Mouse (Mus musculus): ENCODE data around the gene Il15ra. TPM values are rescaled to one million over a fixed set of nuclear protein-coding genes. Genes with fewer than 3 reads are reported as not detected.
A peak's percentile ranks its signal among the peaks of the same experiment; 100 is the strongest.

Il15ra gene
- polyA plus RNA-seq, 1 experiment from 2014 or later = 1.4 TPM

DNA sequence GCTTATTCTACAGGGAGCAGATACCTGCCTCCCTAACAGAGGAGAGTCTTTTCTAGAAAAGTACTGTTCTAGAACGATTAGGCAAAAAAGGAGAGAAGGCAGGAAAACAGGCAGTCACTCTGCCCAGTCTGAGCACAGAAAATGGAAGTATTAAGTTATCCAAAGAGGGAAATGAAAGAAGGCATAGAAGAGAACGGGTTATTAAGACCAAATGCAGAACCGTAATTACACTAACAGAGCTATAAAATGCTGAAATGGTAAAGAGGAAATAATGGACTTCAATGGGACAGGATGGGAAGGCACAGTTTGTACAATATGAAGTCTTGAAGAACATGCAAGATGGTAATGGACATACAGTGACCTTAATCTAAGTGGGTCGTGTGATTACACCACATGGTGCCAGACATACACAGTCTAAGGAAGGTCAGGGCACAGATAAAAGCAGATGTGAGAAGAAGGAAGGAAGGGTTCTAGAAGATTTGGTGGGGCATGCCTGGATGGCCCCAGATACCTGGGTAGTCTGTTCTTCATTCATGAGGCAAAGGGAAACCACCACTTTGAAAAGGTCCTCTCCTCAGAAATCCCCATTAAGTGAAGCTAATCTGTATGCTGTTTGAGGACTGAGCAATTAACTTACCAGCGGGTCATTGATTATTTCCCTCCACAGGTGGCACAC, 61.5 kb downstream of the Il15ra start:
- Histone ChIP-seq H3K9me3 (no peaks in the 10 kb centered on the region), H3K4me1 (replicated peaks) (no peaks in the 10 kb centered on the region), H3K9ac (no peak overlapping the region), H3K4me3 (no peak overlapping the region), H3K4me2 (no peak overlapping the region), H3K27ac (replicated peaks) (no peak overlapping the region), H3K27me3 (no peaks in the 10 kb centered on the region), H3K36me3 (peaks cover 65% of the 10 kb centered on the region)
- 82% methylated on average over 5 of the region's 5 CpGs for WGBS
- ATAC-seq (ENCODE audit: low FRiP score, low read depth) = 0 out of 2 replicates have a peak, but pooled peaks have one; percentile 7

DNA sequence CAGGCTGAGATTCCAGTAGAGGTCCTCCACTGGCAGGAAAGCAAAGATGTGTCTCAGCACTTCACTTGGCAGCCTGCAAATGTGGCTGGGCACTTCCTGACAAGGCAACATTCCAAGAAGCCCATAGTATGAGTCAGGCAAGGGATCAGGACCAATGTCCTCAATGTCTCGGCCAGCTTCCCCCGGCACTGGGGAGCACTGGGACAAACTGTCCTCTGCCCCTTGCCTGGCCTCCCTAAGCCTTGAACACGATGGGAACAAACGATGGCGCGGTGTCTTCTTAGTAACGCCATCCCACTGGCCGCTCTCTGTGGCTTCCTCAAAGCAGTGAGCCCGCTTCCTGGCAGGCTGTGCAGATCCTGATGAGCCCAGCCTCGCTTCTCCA, 62.1 kb downstream of the Il15ra start:
- peaks cover 60% of the 10 kb centered on the region for H3K36me3 ChIP-seq
- ATAC-seq (ENCODE audit: low FRiP score, low read depth) = 0 out of 2 replicates have a peak, but pooled peaks have one; percentile 21

DNA sequence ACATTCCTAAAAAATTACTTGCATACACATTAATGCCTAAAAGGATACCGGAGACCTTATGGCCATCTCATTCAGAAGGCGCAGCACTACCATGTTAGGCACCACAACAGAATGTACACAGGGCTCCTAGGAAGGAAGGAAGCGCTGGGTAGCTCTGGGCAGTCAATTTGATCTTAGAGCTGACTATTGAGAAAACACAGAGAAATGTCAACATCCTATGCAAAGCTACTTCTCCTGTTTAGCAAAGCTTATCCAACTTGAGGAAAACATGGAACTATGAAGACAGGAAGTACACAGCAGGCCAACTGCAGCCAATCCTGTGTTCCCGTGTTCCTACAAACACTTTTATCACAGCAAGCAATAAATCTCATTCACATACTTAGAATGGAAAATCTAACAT, 66.6 kb downstream of the Il15ra start:
- H3K9ac ChIP-seq = no peak overlapping the region
- ATAC-seq (ENCODE audit: low FRiP score, low read depth) = no peak

More for the DNA sequence above, 62.1 kb downstream of the Il15ra start:
- Histone ChIP-seq H3K9ac (no peak overlapping the region), H3K27ac (replicated peaks) (no peak overlapping the region), H3K4me1 (replicated peaks) (no peaks in the 10 kb centered on the region), H3K4me2 (no peak overlapping the region), H3K4me3 (no peak overlapping the region), H3K9me3 (no peaks in the 10 kb centered on the region), H3K27me3 (no peaks in the 10 kb centered on the region)
- 86% methylated on average over 10 of the region's 10 CpGs for WGBS

DNA sequence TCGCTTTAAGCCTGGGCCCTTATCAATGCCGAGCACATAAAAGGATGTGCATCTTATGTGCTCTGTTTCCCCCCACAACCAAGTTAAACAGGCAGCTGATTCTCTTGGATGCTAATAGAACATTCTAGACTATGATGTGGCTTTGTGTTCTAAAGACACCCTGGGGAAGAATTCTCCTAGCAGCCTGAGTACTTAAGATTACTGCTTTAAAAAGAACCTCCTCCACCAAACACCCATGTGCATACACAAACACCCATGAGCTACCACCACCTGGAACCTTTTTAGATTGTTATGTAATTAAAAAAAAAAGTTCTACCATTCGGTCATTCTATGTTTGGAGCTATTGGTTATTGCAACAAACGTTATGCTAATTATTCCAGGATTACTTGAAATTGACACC, 67.3 kb downstream of the Il15ra start:
- no peak overlapping the region for H3K4me2 ChIP-seq
- no peak overlapping the region for H3K9ac ChIP-seq
- H3K27ac ChIP-seq (replicated peaks) = no peak overlapping the region
- H3K4me1 ChIP-seq (replicated peaks) = peaks cover 27% of the 10 kb centered on the region
- no peaks in the 10 kb centered on the region for H3K27me3 ChIP-seq
- WGBS = 89% methylated on average over 4 of the region's 4 CpGs
- H3K9me3 ChIP-seq = no peaks in the 10 kb centered on the region
- ATAC-seq (ENCODE audit: low FRiP score, low read depth) = no peak
- H3K4me3 ChIP-seq = no peak overlapping the region
- peaks cover 14% of the 10 kb centered on the region for H3K36me3 ChIP-seq

More for the DNA sequence above, 66.6 kb downstream of the Il15ra start:
- no peaks in the 10 kb centered on the region for H3K9me3 ChIP-seq
- H3K36me3 ChIP-seq = peaks cover 21% of the 10 kb centered on the region
- no peak overlapping the region for H3K4me3 ChIP-seq
- no peaks in the 10 kb centered on the region for H3K27me3 ChIP-seq
- H3K4me2 ChIP-seq = no peak overlapping the region
- 91% methylated on average over 4 of the region's 4 CpGs for WGBS
- no peak overlapping the region for H3K27ac ChIP-seq (replicated peaks)
- peaks cover 25% of the 10 kb centered on the region for H3K4me1 ChIP-seq (replicated peaks)

DNA sequence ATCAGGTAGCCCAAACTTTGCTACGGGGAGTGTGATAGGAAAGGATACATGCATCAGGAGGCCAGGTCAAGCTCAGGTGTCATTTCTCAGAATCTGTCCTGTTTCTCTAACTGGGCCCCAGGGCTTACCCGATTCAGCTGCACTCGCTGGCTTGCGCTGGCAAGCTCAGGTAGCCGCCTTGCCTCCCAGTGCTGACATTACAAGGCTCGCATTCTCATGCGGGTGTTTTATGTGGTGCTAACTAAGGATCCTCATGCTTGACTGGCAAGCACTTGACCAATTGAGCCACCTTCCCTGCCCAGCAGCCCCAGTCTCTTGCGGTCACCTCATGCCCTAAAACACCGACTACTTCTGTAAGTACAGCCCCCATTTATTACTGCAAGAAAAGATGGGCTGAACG, 69.3 kb downstream of the Il15ra start:
- Histone ChIP-seq H3K27ac (replicated peaks) (no peak overlapping the region), H3K36me3 (0 out of 2 replicates have a peak, but pooled peaks cover 4% of the 10 kb centered on the region), H3K9ac (no peak overlapping the region), H3K4me2 (no peak overlapping the region), H3K9me3 (no peaks in the 10 kb centered on the region), H3K4me3 (no peak overlapping the region), H3K27me3 (no peaks in the 10 kb centered on the region), H3K4me1 (replicated peaks) (peaks cover 33% of the 10 kb centered on the region)
- no peak for ATAC-seq (ENCODE audit: low FRiP score, low read depth)
- 89% methylated on average over 10 of the region's 10 CpGs for WGBS

DNA sequence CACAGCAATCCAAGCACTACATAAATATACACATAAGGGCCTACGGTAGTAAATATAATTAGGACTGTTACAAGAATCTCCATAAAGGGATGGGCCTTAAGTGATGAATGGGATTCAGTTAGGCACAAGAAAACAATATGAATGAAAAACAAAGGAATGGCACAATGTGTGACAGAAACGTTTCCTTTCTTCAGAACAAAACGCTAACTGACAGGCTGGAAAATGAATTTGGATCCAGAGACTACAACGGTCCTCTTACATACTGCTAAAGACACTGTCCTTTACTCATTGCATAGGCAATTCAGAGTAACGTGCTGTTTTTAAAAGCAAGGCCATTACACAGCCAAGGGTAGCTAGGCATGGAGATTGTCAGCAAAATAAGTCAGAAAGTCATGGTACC, 70.0 kb downstream of the Il15ra start:
- Histone ChIP-seq H3K27me3 (no peaks in the 10 kb centered on the region), H3K27ac (replicated peaks) (no peak overlapping the region), H3K36me3 (0 out of 2 replicates have a peak, but pooled peaks cover under 1% of the 10 kb centered on the region), H3K9me3 (no peaks in the 10 kb centered on the region), H3K4me2 (no peak overlapping the region), H3K4me1 (replicated peaks) (peaks cover 40% of the 10 kb centered on the region), H3K9ac (no peak overlapping the region), H3K4me3 (no peak overlapping the region)
- no peak for ATAC-seq (ENCODE audit: low FRiP score, low read depth)
- 65% methylated on average over 5 of the region's 5 CpGs for WGBS

DNA sequence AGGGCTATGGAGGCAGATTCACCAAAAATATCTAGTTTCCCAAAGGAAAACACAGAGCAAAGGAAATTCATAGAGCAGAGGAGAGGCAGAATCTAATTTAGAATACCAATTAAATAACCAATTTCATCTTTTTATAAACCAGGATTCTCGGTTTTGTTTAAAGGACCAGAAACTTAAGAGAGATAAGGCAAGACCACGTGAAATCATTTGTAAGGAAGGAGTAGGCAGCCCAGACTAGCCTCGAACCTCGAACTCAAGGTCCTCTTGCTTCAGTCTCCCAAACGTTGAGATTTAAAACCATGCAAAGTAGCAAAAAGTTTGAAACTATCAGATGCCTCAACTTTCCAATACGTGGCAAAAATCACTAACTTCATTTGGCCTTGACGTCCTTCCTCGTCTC, 71.3 kb downstream of the Il15ra start:
- WGBS = 57% methylated on average over 8 of the region's 8 CpGs
- H3K4me1 ChIP-seq (replicated peaks) = peaks cover 44% of the 10 kb centered on the region
- H3K27ac ChIP-seq (replicated peaks) = peak overlapping the region; percentile 93; the same call in 1 of the 2 replicates

DNA sequence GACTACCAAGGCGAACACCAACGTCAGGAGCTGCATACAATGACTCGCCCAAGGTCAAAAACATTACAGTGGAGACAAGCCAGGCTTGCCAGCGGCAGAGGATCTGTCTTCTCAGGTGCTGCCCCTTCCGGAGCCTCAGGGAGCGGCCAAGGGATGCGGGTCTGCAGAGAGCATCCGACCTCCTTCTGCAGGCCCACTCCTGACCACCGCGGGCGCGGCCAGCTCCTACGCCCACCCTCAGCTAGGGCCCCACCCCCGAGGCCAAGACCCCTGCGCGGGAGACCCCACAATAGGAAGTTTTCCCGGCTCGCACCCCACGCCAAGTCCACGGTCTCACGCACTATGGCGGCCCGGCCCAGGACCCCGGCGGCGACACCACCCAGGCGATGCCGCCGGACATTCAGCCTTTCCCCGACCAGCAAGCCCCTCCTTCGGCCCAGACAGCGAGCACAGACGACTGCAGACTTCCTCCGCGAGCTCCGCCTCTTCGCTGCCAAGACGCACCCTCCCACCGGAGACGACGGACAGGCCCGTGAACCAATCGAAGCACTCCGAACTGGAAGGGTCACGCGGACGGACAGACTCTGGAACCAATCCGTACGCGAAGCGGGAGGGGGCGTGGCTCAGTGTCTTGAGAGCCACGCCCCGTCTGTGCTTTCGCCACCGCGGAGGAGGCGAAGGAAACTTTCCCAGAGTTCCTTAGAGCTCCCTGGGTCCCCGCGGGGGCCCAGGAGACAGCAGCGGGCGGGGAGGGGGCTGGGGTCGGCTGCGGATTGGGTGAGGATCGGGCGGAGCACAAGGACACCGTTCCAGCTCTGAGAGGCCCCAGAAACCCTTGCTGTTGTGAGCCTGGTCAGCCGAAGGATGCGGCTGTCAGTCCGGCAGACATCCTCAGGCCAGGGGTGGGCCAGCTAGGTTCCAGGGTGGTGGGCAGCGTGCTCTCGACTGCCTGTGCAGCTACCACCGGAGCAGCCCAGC, 72.3 kb downstream of the Il15ra start, which contains the start of the genes Fbh1 and Ankrd16:
Gene Fbh1, minus strand, starts transcription at position 492 of the 978 bp plus-strand sequence.
Gene Ankrd16, plus strand, starts transcription at position 786 of the 978 bp plus-strand sequence.
- H3K4me1 ChIP-seq (replicated peaks) = peaks cover 44% of the 10 kb centered on the region
- peak; percentile 97 for ATAC-seq (ENCODE audit: low FRiP score, low read depth)
- no peaks in the 10 kb centered on the region for H3K27me3 ChIP-seq
- H3K9ac ChIP-seq = peak within 1 kb of the TSS; percentile 93
- peak within 1 kb of the TSS; percentile 86 for H3K4me3 ChIP-seq
- H3K4me2 ChIP-seq = peak within 1 kb of the TSS; percentile 84
- WGBS = under 1% methylated on average over 69 of the region's 73 CpGs
- H3K36me3 ChIP-seq = peaks cover 22% of the 10 kb centered on the region
- no peaks in the 10 kb centered on the region for H3K9me3 ChIP-seq
- H3K27ac ChIP-seq (replicated peaks) = peak within 1 kb of the TSS; percentile 98

More for the DNA sequence above, 71.3 kb downstream of the Il15ra start:
- peaks cover 13% of the 10 kb centered on the region for H3K36me3 ChIP-seq
- no peaks in the 10 kb centered on the region for H3K27me3 ChIP-seq
- H3K4me2 ChIP-seq = peak overlapping the region; percentile 67
- no peaks in the 10 kb centered on the region for H3K9me3 ChIP-seq
- ATAC-seq (ENCODE audit: low FRiP score, low read depth) = no peak
- peak overlapping the region; percentile 86 for H3K4me3 ChIP-seq
- peak overlapping the region; percentile 85 for H3K9ac ChIP-seq

DNA sequence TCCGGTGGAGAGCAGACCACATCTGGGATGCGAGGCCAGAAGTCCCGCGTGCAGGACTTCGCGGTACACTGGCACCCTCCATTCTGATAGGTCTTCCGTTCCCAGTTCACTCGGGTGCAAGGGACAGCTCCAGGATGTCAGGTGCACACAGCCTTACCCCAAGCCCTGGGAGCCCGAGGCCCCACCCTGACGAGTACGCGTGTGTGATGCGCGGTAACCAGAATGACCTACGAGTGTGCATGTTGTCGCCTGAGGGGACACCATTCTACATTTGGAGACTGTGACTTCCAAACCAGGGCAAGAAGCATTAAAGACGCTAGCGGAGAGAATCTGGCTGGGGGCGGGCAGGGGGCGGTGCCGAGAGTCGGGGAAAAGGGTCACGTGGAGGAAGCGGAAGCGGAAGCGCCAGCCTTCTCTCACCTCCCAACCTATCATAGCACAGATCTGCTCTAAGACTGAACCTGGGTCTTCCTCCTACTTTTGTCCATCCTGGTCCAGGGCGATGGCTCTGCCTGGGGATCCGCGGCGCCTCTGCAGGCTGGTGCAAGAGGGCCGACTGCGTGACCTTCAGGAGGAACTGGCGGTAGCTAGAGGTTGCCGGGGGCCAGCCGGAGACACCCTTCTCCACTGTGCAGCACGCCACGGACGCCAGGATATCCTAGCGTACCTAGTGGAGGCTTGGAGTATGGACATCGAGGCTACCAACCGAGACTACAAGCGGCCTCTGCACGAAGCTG, 73.2 kb downstream of the Il15ra start:
- Histone ChIP-seq H3K4me2 (peak overlapping the region; percentile 84), H3K4me3 (peak overlapping the region; percentile 86), H3K27ac (replicated peaks) (peak overlapping the region; percentile 98), H3K27me3 (no peaks in the 10 kb centered on the region), H3K9me3 (no peaks in the 10 kb centered on the region), H3K9ac (peak overlapping the region; percentile 93), H3K36me3 (peaks cover 31% of the 10 kb centered on the region), H3K4me1 (replicated peaks) (peaks cover 44% of the 10 kb centered on the region)
- WGBS = under 1% methylated on average over 43 of the region's 43 CpGs
- peak; percentile 91 for ATAC-seq (ENCODE audit: low FRiP score, low read depth)

Measured in hindbrain, embryonic 15.5 days (tissue).